Mouse (Mus musculus): ENCODE results near the gene Tiparp. TPM values are rescaled to one million over a fixed set of nuclear protein-coding genes. Genes with fewer than 3 reads are reported as not detected.

Tiparp gene
- polyA plus RNA-seq, 1 experiment = 5.2 TPM

DNA sequence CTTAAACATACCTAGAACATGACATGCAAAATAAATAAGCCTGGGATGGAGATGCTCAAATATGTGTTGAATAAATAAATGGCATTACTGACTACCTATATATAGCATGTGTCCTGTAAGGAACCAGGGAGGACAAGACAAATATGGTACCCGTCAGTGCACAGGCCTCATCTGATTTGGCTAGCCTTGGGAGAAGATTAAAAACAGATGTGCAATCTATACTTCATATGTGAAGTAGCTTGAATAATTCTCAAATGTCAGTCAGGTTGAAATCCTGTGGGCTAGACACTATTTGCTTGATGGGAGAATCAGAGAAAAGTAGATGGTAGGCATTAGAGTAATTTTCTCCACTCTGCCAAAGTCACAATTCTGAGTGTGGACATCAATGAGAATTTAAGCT, 6.8 kb upstream of the Tiparp start:
- H3K79me2 ChIP-seq (ENCODE audit: control insufficient read depth, insufficient read depth) = no peaks in the 10 kb centered on the region
- H3K4me3 ChIP-seq = no peak overlapping the region
- TF ChIP-seq REST (IDR thresholded peaks at IDR 0.05; ENCODE audit: insufficient read depth, insufficient read length) (no peak), MYOD1 (IDR thresholded peaks at IDR 0.05; ENCODE audit: control insufficient read depth in 1 of 3, insufficient read length in 2 of 3, low read depth in 2 of 3) (no peak)
- no peak overlapping the region for H3K4me2 ChIP-seq (ENCODE audit: low read depth)
- H3K27me3 ChIP-seq (ENCODE audit: control insufficient read depth, insufficient read depth, insufficient read length) = no peaks in the 10 kb centered on the region
- H3K36me3 ChIP-seq (ENCODE audit: control insufficient read depth, insufficient read depth) = no peaks in the 10 kb centered on the region
- no peak overlapping the region for H3ac ChIP-seq (ENCODE audit: control insufficient read depth, insufficient read length)

GRCm38 (mm10) chr3:65523397-65523796, 4.8 kb upstream of the Tiparp start:
- Histone ChIP-seq H3ac (ENCODE audit: control insufficient read depth, insufficient read length) (no peak overlapping the region), H3K4me2 (ENCODE audit: low read depth) (no peak overlapping the region), H3K79me2 (ENCODE audit: control insufficient read depth, insufficient read depth) (no peaks in the 10 kb centered on the region), H3K36me3 (ENCODE audit: control insufficient read depth, insufficient read depth) (no peaks in the 10 kb centered on the region), H3K4me3 (no peak overlapping the region), H3K27me3 (ENCODE audit: control insufficient read depth, insufficient read depth, insufficient read length) (no peaks in the 10 kb centered on the region)
- TF ChIP-seq POLR2AphosphoS2 (IDR thresholded peaks at IDR 0.05; ENCODE audit: insufficient read length, low read depth) = no peak
- no peak for TF ChIP-seq USF1 (IDR thresholded peaks at IDR 0.05; ENCODE audit: low read depth)
- TF ChIP-seq CEBPB (IDR thresholded peaks at IDR 0.05; ENCODE audit: insufficient read depth, poor library complexity, severe bottlenecking) = no peak
- TF ChIP-seq REST (IDR thresholded peaks at IDR 0.05; ENCODE audit: insufficient read depth, insufficient read length) = no peak
- TF ChIP-seq TCF3 (IDR thresholded peaks at IDR 0.05; ENCODE audit: insufficient read length, low read depth) = no peak
- no peak for TF ChIP-seq SRF (IDR thresholded peaks at IDR 0.05; ENCODE audit: control insufficient read depth, insufficient read length, low read depth)
- TF ChIP-seq MYOG (IDR thresholded peaks at IDR 0.05; ENCODE audit: control insufficient read depth in 1 of 3, insufficient read depth in 1 of 3, insufficient read length in 2 of 3, low read depth in 2 of 3) = no peak
- TF ChIP-seq E2F4 (IDR thresholded peaks at IDR 0.05; ENCODE audit: insufficient read depth) = no peak

DNA sequence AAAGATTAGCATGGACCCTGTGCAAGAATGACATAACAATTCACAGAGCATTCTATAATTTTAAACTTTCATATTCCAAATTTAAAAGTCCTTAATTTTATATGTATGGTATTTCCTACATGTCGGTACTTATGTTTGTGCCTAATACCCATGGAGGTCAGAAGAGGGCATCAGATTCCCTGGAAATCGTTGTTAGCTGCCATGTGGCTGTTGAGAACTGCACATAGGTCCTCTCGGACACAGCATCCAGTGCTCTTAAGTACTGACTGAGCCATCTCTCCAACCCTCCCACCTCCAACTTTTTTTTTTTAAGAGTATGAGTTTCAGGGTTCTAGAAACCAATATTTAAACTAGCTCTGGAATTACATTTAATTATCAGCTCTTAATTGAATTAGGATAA, 2.5 kb upstream of the Tiparp start:
- no peaks in the 10 kb centered on the region for H3K27me3 ChIP-seq (ENCODE audit: control insufficient read depth, insufficient read depth, insufficient read length)
- no peaks in the 10 kb centered on the region for H3K36me3 ChIP-seq (ENCODE audit: control insufficient read depth, insufficient read depth)
- H3K4me2 ChIP-seq (ENCODE audit: low read depth) = no peak overlapping the region
- peaks cover 16% of the 10 kb centered on the region for H3K79me2 ChIP-seq (ENCODE audit: control insufficient read depth, insufficient read depth)
- H3ac ChIP-seq (ENCODE audit: control insufficient read depth, insufficient read length) = no peak overlapping the region
- H3K4me3 ChIP-seq = no peak overlapping the region
- no peak for TF ChIP-seq MYOG (IDR thresholded peaks at IDR 0.05; ENCODE audit: control insufficient read depth in 1 of 3, insufficient read depth in 1 of 3, insufficient read length in 2 of 3, low read depth in 2 of 3)
- TF ChIP-seq TCF12 (IDR thresholded peaks at IDR 0.05; ENCODE audit: insufficient read depth, poor library complexity, severe bottlenecking) = no peak
- no peak for TF ChIP-seq MYOD1 (IDR thresholded peaks at IDR 0.05; ENCODE audit: control insufficient read depth in 1 of 3, insufficient read length in 2 of 3, low read depth in 2 of 3)
- TF ChIP-seq MAX (IDR thresholded peaks at IDR 0.05; ENCODE audit: low read depth) = no peak
- TF ChIP-seq USF1 (IDR thresholded peaks at IDR 0.05; ENCODE audit: low read depth) = no peak
- no peak for TF ChIP-seq CEBPB (IDR thresholded peaks at IDR 0.05; ENCODE audit: insufficient read depth, poor library complexity, severe bottlenecking)
- no peak for TF ChIP-seq E2F4 (IDR thresholded peaks at IDR 0.05; ENCODE audit: insufficient read depth)
- TF ChIP-seq POLR2A (IDR thresholded peaks at IDR 0.05; ENCODE audit: insufficient read length, low read depth) = no peak
- no peak for TF ChIP-seq REST (IDR thresholded peaks at IDR 0.05; ENCODE audit: insufficient read depth, insufficient read length)
- TF ChIP-seq TCF3 (IDR thresholded peaks at IDR 0.05; ENCODE audit: insufficient read length, low read depth) = no peak

DNA sequence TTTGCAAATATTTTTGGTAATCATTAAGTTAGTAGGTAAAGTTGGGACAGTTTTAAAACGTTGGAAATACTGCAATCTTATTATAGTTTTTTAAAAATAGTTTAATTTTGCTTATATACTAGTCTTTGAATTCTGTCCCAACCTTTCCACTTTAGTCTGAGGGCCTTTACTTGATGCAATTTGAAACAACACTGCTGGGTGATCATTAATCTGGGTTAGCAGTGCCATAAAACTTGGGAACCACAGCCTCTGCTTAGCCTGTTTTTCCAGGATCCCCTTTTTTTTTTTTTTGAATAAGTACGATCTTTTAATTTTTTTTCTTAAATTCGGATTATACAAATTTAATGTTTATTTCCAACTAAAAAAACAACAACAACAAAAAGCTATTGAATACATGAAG, 1.0 kb upstream of the Tiparp start:
- TF ChIP-seq SRF (IDR thresholded peaks at IDR 0.05; ENCODE audit: control insufficient read depth, insufficient read length, low read depth) = no peak
- TF ChIP-seq CEBPB (IDR thresholded peaks at IDR 0.05; ENCODE audit: insufficient read depth, poor library complexity, severe bottlenecking) = no peak
- TF ChIP-seq POLR2AphosphoS2 (IDR thresholded peaks at IDR 0.05; ENCODE audit: insufficient read length, low read depth) = no peak
- no peak for TF ChIP-seq POLR2A (IDR thresholded peaks at IDR 0.05; ENCODE audit: insufficient read length, low read depth)
- no peak for TF ChIP-seq MYOD1 (IDR thresholded peaks at IDR 0.05; ENCODE audit: control insufficient read depth in 1 of 3, insufficient read length in 2 of 3, low read depth in 2 of 3)
- no peak for TF ChIP-seq E2F4 (IDR thresholded peaks at IDR 0.05; ENCODE audit: insufficient read depth)
- no peak for TF ChIP-seq TCF3 (IDR thresholded peaks at IDR 0.05; ENCODE audit: insufficient read length, low read depth)
- TF ChIP-seq MAX (IDR thresholded peaks at IDR 0.05; ENCODE audit: low read depth) = no peak
- TF ChIP-seq MYOG (IDR thresholded peaks at IDR 0.05; ENCODE audit: control insufficient read depth in 1 of 3, insufficient read depth in 1 of 3, insufficient read length in 2 of 3, low read depth in 2 of 3) = no peak
- no peak for TF ChIP-seq REST (IDR thresholded peaks at IDR 0.05; ENCODE audit: insufficient read depth, insufficient read length)
- no peak for TF ChIP-seq TCF12 (IDR thresholded peaks at IDR 0.05; ENCODE audit: insufficient read depth, poor library complexity, severe bottlenecking)
- TF ChIP-seq USF1 (IDR thresholded peaks at IDR 0.05; ENCODE audit: low read depth) = no peak
- H3K36me3 ChIP-seq (ENCODE audit: control insufficient read depth, insufficient read depth) = peaks cover 7% of the 10 kb centered on the region

DNA sequence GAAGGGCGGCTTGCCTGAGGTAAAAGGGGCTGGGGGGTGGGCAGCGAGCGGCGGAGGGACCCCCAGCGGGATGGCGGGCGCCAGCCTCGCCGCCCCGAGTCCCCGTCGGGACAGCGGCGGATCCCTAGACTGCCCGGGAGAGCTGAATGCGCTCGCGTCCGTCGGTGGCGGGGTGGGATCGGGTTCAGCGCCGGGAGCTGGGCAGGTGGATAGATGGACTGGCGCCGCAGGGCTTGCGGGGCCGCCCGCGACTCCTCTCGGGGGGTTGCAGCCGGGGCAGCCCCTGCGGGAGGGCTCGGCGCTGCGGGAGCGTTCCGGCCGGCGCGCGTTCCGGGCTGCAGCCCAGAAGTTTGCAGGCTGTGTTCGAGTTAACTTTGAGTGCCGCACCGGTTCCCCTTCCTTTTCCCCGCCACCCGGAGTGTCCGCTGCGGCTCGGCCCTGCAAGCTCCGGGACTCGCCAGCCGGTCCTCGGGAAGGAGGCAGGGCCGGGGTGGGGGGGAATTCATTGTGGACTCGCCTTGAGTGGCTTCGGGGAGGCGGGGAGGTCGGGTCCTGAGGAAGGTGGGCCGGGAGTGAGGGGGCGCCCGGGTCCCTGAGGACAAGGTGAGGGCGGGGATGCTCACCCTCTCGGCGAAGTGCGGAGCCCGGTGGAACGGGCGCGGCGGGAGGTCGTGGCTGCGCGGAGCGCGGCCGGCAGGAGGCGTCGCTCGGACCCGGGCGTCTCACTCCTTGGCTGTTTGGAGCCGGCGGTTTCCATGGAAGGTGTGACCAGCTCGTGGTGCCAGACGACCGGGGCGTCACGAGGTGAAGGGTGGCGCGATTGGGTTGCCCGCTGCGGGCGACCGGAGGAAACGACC, 632 bp downstream of the Tiparp start:
- TF ChIP-seq MYOD1 (IDR thresholded peaks at IDR 0.05; ENCODE audit: control insufficient read depth in 1 of 3, insufficient read length in 2 of 3, low read depth in 2 of 3) (no peak), REST (IDR thresholded peaks at IDR 0.05; ENCODE audit: insufficient read depth, insufficient read length) (no peak), E2F4 (IDR thresholded peaks at IDR 0.05; ENCODE audit: insufficient read depth) (no peak), TCF12 (IDR thresholded peaks at IDR 0.05; ENCODE audit: insufficient read depth, poor library complexity, severe bottlenecking) (no peak), USF1 (IDR thresholded peaks at IDR 0.05; ENCODE audit: low read depth) (peak; percentile 19), TCF3 (IDR thresholded peaks at IDR 0.05; ENCODE audit: insufficient read length, low read depth) (no peak), MAX (IDR thresholded peaks at IDR 0.05; ENCODE audit: low read depth) (no peak), CEBPB (IDR thresholded peaks at IDR 0.05; ENCODE audit: insufficient read depth, poor library complexity, severe bottlenecking) (no peak), POLR2A (IDR thresholded peaks at IDR 0.05; ENCODE audit: insufficient read length, low read depth) (no peak), MYOG (IDR thresholded peaks at IDR 0.05; ENCODE audit: control insufficient read depth in 1 of 3, insufficient read depth in 1 of 3, insufficient read length in 2 of 3, low read depth in 2 of 3) (peak in 1 of 3 experiments; percentile 27), POLR2AphosphoS2 (IDR thresholded peaks at IDR 0.05; ENCODE audit: insufficient read length, low read depth) (no peak), SRF (IDR thresholded peaks at IDR 0.05; ENCODE audit: control insufficient read depth, insufficient read length, low read depth) (no peak)
- H3K4me2 ChIP-seq (ENCODE audit: low read depth) = peak overlapping the region; percentile 78
- H3ac ChIP-seq (ENCODE audit: control insufficient read depth, insufficient read length) = peak overlapping the region; percentile 76
- peaks cover 7% of the 10 kb centered on the region for H3K36me3 ChIP-seq (ENCODE audit: control insufficient read depth, insufficient read depth)
- peak overlapping the region; percentile 68 for H3K4me3 ChIP-seq
- H3K79me2 ChIP-seq (ENCODE audit: control insufficient read depth, insufficient read depth) = peaks cover 47% of the 10 kb centered on the region
- no peaks in the 10 kb centered on the region for H3K27me3 ChIP-seq (ENCODE audit: control insufficient read depth, insufficient read depth, insufficient read length)

More for the DNA sequence above, 1.0 kb upstream of the Tiparp start:
- no peaks in the 10 kb centered on the region for H3K27me3 ChIP-seq (ENCODE audit: control insufficient read depth, insufficient read depth, insufficient read length)
- H3ac ChIP-seq (ENCODE audit: control insufficient read depth, insufficient read length) = peak overlapping the region; percentile 76
- H3K4me2 ChIP-seq (ENCODE audit: low read depth) = peak overlapping the region; percentile 94
- H3K79me2 ChIP-seq (ENCODE audit: control insufficient read depth, insufficient read depth) = peaks cover 30% of the 10 kb centered on the region
- H3K4me3 ChIP-seq = peak overlapping the region; percentile 68

All from myocyte (in vitro differentiated cells).